Comparison of ENCODE assay signal across 8 mouse cellular contexts in genomic region chr11:72037996-72038395, GRCm38 (mm10). TPM values are rescaled to one million over a fixed set of nuclear protein-coding genes. Genes with fewer than 3 reads are reported as not detected.
DNase-seq lines count a peak whose midpoint lies in the region; ATAC-seq and TF ChIP-seq lines count a peak whose summit lies in the region.

No protein-coding gene starts in this region.

- no peak for TF ChIP-seq EP300 in liver, postnatal 0 days (IDR thresholded peaks at IDR 0.05; ENCODE audit: low read depth)

- H3K4me1 ChIP-seq in liver, postnatal 0 days (ENCODE audit: insufficient read depth): peaks cover 13% of the 10 kb centered on the region

- peak; percentile 86 for TF ChIP-seq CTCF in liver, postnatal 0 days (IDR thresholded peaks at IDR 0.05; ENCODE audit: low read depth)

- no peaks in the 10 kb centered on the region for H3K27me3 ChIP-seq in liver, postnatal 0 days (ENCODE audit: insufficient read depth, low read length)

- no peak overlapping the region for H3K27ac ChIP-seq in liver, postnatal 0 days (ENCODE audit: low read depth)

- no peaks in the 10 kb centered on the region for H3K36me3 ChIP-seq in liver, postnatal 0 days (replicated peaks; ENCODE audit: insufficient read depth, low read length)

- no peak overlapping the region for H3K9ac ChIP-seq in liver, postnatal 0 days (replicated peaks)

- 0 out of 2 replicates have a peak, but pooled peaks have one; percentile 31 for ATAC-seq in common myeloid progenitor, adult 5-6 weeks (replicated peaks; ENCODE audit: low read depth, poor library complexity, severe bottlenecking)
- no peak for ATAC-seq in liver, postnatal 0 days
- no peak for ATAC-seq in megakaryocyte, adult 5-6 weeks (ENCODE audit: poor library complexity, severe bottlenecking)

- WGBS in liver, postnatal 0 days (ENCODE audit: insufficient replicate concordance): 4% methylated on average over 4 of the region's 4 CpGs

- H3K4me3 ChIP-seq in liver, postnatal 0 days (ENCODE audit: low read depth, low read length): no peak overlapping the region

- DNase-seq in layer of hippocampus, adult 11-12 months (ENCODE audit: low spot score): peak; percentile 86
- no peak for DNase-seq in layer of hippocampus, adult 9-10 months (ENCODE audit: low spot score)
- peak; percentile 68 for DNase-seq in ZHBTc4 (ENCODE audit: low read depth, low spot score)
- DNase-seq in induced T-regulatory cell, adult 2 months (ENCODE audit: low read depth): peak; percentile 88
- peak; percentile 79 for DNase-seq in liver, postnatal 0 days
- DNase-seq in skeletal muscle tissue, adult 2 months (ENCODE audit: low read depth, low spot score): peak; percentile 32

- no peaks in the 10 kb centered on the region for H3K9me3 ChIP-seq in liver, postnatal 0 days (ENCODE audit: low read length)

- no peak overlapping the region for H3K4me2 ChIP-seq in liver, postnatal 0 days (ENCODE audit: low read depth, low read length)

RNA-seq across cellular contexts. Expression of gene Aipl1, which starts 0.7 kb away (rescaled TPM):
- 0.44 and 1.2 TPM in 2 replicates for total RNA-seq in common myeloid progenitor, adult 5-6 weeks (2017)
- polyA plus RNA-seq in liver, postnatal 0 days (2015; fragmentation: Nextera tagmentation; extraction: Ambion mirVana): 0.05 and 0.11 TPM in 2 replicates
- total RNA-seq in megakaryocyte, adult 5-6 weeks (2015): 0.29 and 0.93 TPM in 2 replicates
- 0.37 and 0.77 TPM in 2 replicates for total RNA-seq in megakaryocyte, adult 5-6 weeks (2017)

RNA-seq across cellular contexts. Expression of gene Pimreg, which starts 3.8 kb away (rescaled TPM):
- total RNA-seq in common myeloid progenitor, adult 5-6 weeks (2017): 14.9 and 16.1 TPM in 2 replicates
- 7.0 and 7.4 TPM in 2 replicates for polyA plus RNA-seq in liver, postnatal 0 days (2015; fragmentation: Nextera tagmentation; extraction: Ambion mirVana)
- 34.0 and 34.1 TPM in 2 replicates for total RNA-seq in megakaryocyte, adult 5-6 weeks (2015)
- 16.3 and 17.2 TPM in 2 replicates for total RNA-seq in megakaryocyte, adult 5-6 weeks (2017)
